Mouse (Mus musculus): Measurements from ENCODE around the gene Arhgap29. TPM values are rescaled to one million over a fixed set of nuclear protein-coding genes. Genes with fewer than 3 reads are reported as not detected.

The Arhgap29 gene
- polyA plus RNA-seq, 1 experiment from 2014 or later: 36.7 TPM

DNA sequence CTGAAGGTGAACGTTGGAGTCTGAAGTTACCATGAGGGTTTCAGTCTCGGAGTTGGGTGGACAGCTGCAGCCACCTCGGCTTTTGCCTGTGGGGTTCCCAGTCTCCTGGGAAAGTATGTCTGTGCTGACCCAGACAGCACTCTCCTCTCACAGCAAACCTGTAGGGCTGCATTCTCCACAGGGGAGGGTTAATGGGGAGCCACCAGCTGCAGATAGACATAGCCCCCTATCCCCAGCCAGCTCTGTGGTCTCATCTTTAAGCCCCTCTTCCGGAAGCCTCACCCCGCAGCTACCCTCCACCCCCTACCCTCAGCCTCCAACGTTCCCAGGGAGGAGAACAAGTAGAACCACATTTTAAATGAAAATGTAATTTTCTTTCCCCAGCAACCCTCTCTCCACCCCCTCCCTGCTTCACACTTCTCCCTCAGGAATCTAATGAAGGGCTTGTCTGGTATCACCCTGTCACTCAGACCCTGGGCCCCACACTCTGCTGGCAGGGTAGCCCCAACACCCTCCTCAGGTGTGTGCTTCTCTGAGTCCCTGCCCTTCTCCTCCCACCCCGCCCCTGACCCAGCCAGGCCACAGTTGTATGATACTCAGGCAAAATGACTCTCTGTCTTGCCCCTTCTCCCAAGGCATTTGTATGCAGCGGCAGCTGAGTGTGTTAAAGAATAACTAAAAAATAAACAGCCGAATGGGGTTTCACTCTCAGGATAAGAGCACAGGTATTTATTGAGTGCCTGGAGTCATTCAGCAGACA, 106.3 kb downstream of the Arhgap29 start:
- no peaks in the 10 kb centered on the region for H3K9me3 ChIP-seq (ENCODE audit: control insufficient read depth, low read length)
- no peak overlapping the region for H3K4me3 ChIP-seq (ENCODE audit: low read depth, low read length)
- DNase-seq (ENCODE audit: low spot score, missing footprints) (no peak), ATAC-seq (ENCODE audit: low FRiP score) (no peak)
- no peak overlapping the region for H3K9ac ChIP-seq (ENCODE audit: low read length)
- no peak overlapping the region for H3K4me2 ChIP-seq
- WGBS: 68% methylated on average over 9 of the region's 9 CpGs
- H3K27me3 ChIP-seq (ENCODE audit: control insufficient read depth, insufficient read depth, low read length): 0 out of 2 replicates have a peak, but pooled peaks cover 2% of the 10 kb centered on the region
- no peaks in the 10 kb centered on the region for H3K36me3 ChIP-seq (ENCODE audit: control insufficient read depth, insufficient read depth, low read length)
- H3K27ac ChIP-seq (ENCODE audit: low read depth, low read length): no peak overlapping the region
- H3K4me1 ChIP-seq (ENCODE audit: control insufficient read depth, insufficient read depth, low read length): no peaks in the 10 kb centered on the region; the same call in 1 of the 2 replicates

DNA sequence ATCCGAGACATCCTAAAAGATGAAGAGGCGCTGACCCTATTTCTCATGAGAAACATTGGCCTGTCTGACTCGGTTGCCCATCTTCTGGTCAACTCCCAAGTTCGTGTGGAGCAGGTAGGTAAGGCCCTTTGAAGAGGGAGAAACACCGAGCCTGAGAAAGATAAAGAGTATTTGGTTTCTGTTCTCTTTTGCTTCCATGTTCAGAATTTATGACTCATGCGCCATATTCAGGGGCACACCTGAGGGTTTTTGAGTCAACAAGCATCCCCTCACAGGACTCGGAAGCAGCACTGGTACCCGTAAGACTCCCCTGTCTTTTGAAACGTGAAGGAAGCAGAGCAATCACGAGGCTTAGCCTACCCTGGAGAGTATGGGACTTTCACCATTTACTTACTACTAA, 110.2 kb downstream of the Arhgap29 start:
- DNase-seq (ENCODE audit: low spot score, missing footprints): no peak
- Histone ChIP-seq H3K36me3 (ENCODE audit: control insufficient read depth, insufficient read depth, low read length) (no peaks in the 10 kb centered on the region), H3K4me3 (ENCODE audit: low read depth, low read length) (no peak overlapping the region), H3K27ac (ENCODE audit: low read depth, low read length) (no peak overlapping the region), H3K9me3 (ENCODE audit: control insufficient read depth, low read length) (no peaks in the 10 kb centered on the region), H3K27me3 (ENCODE audit: control insufficient read depth, insufficient read depth, low read length) (no peaks in the 10 kb centered on the region), H3K9ac (ENCODE audit: low read length) (no peak overlapping the region), H3K4me1 (ENCODE audit: control insufficient read depth, insufficient read depth, low read length) (no peaks in the 10 kb centered on the region), H3K4me2 (no peak overlapping the region)
- 92% methylated on average over 10 of the region's 10 CpGs for WGBS
- no peak for ATAC-seq (ENCODE audit: low FRiP score)

DNA sequence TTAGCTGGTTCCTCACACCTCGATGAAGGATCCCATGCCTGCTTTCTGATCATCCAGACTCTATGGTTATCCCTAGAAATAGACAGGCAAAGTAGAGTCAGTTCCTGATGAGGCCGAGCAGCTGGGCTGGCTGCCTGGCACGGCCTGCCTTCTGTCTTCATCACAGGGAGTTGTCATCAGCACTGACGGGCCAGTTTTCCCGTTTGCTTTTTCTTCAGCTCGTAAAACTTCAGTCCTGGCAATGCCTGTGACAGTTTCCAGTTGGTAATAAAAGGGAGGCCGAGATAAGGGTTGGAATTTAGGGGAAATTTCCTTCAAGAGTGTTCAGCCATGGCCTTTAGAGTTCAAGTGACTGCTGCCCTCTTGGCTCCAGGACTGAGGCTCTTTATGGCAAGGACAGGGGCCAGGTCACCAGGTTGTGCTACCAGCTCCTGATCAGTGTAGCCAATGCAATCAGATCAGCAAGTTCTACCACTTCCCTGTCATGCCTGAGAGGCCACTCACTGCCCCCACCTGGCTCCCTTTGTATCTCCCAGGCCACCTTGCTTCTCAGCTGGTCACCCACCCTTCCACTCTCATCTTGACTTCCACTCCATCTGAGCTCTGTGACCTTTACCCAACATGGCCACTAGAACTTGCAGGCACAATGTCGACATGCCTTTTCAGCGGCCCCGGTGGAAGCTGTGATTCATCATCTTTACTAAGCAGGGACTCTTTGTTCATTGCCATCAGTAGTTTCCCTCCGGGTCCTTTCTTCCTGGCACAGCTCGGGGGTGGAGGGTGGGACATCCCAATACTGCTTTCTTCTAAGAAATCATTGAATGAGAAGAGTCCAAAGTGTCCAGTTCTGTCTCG, 112.4 kb downstream of the Arhgap29 start:
- Histone ChIP-seq H3K4me1 (ENCODE audit: control insufficient read depth, insufficient read depth, low read length) (no peaks in the 10 kb centered on the region), H3K27ac (ENCODE audit: low read depth, low read length) (no peak overlapping the region), H3K4me2 (no peak overlapping the region), H3K27me3 (ENCODE audit: control insufficient read depth, insufficient read depth, low read length) (no peaks in the 10 kb centered on the region), H3K9me3 (ENCODE audit: control insufficient read depth, low read length) (no peaks in the 10 kb centered on the region), H3K9ac (ENCODE audit: low read length) (no peak overlapping the region), H3K36me3 (ENCODE audit: control insufficient read depth, insufficient read depth, low read length) (no peaks in the 10 kb centered on the region), H3K4me3 (ENCODE audit: low read depth, low read length) (no peak overlapping the region)
- WGBS: 90% methylated on average over 13 of the region's 13 CpGs
- DNase-seq (ENCODE audit: low spot score, missing footprints): no peak
- no peak for ATAC-seq (ENCODE audit: low FRiP score)

Other genes starting within 250 kb of the Arhgap29 start
- 4.2 and 4.8 TPM in 2 replicates for gene F3, start 229.0 kb upstream of the Arhgap29 start, polyA plus RNA-seq (2014; fragmentation: Nextera tagmentation; extraction: Ambion mirVana)
- 58.7 and 60.0 TPM in 2 replicates for gene Abcd3, start 137.2 kb upstream of the Arhgap29 start, polyA plus RNA-seq (2014; fragmentation: Nextera tagmentation; extraction: Ambion mirVana)
- gene Abca4, start 91.9 kb downstream of the Arhgap29 start, polyA plus RNA-seq (2014; fragmentation: Nextera tagmentation; extraction: Ambion mirVana): 2.2 and 2.3 TPM in 2 replicates